Mouse (Mus musculus): ENCODE results near the gene Akt3. TPM values are rescaled to one million over a fixed set of nuclear protein-coding genes. Genes with fewer than 3 reads are reported as not detected.

Gene Akt3
- polyA plus RNA-seq, 1 experiment from 2014 or later: 4.0 TPM

GRCm38 (mm10) chr1:177013776-177014175 lies 244.2 kb downstream of the Akt3 start:
- Histone ChIP-seq H3K9me3 (ENCODE audit: low read length) (no peaks in the 10 kb centered on the region), H3K9ac (replicated peaks; ENCODE audit: low read depth) (no peak overlapping the region), H3K4me3 (ENCODE audit: low read depth, low read length) (no peak overlapping the region), H3K4me1 (ENCODE audit: insufficient read depth, low read depth, low read length) (peaks cover 8% of the 10 kb centered on the region; the same call in 1 of the 2 replicates), H3K4me2 (replicated peaks; ENCODE audit: low read depth, low read length) (no peak overlapping the region), H3K36me3 (ENCODE audit: insufficient read depth, low read length) (no peaks in the 10 kb centered on the region), H3K27ac (ENCODE audit: low read length) (no peak overlapping the region), H3K27me3 (replicated peaks; ENCODE audit: insufficient read depth, low read length) (no peaks in the 10 kb centered on the region)
- no peak for ATAC-seq
- TF ChIP-seq EP300 (IDR thresholded peaks at IDR 0.05): no peak
- no peak for TF ChIP-seq CTCF (IDR thresholded peaks at IDR 0.05)
- no peak for DNase-seq (ENCODE audit: low spot score)
- 66% methylated on average over 3 of the region's 3 CpGs for WGBS

- Histone ChIP-seq H3K4me3 (ENCODE audit: low read depth, low read length) (no peak overlapping the region), H3K4me2 (replicated peaks; ENCODE audit: low read depth, low read length) (no peak overlapping the region), H3K4me1 (ENCODE audit: insufficient read depth, low read depth, low read length) (peaks cover 8% of the 10 kb centered on the region; the same call in 1 of the 2 replicates), H3K27ac (ENCODE audit: low read length) (no peak overlapping the region), H3K27me3 (replicated peaks; ENCODE audit: insufficient read depth, low read length) (no peaks in the 10 kb centered on the region), H3K9me3 (ENCODE audit: low read length) (no peaks in the 10 kb centered on the region), H3K9ac (replicated peaks; ENCODE audit: low read depth) (no peak overlapping the region), H3K36me3 (ENCODE audit: insufficient read depth, low read length) (no peaks in the 10 kb centered on the region)
- 72% methylated on average over 1 of the region's 1 CpGs for WGBS
- DNase-seq (ENCODE audit: low spot score): no peak
- TF ChIP-seq EP300 (IDR thresholded peaks at IDR 0.05) (no peak), CTCF (IDR thresholded peaks at IDR 0.05) (no peak)
- ATAC-seq: no peak
Measured at GRCm38 (mm10) chr1:177013313-177013712, 244.7 kb downstream of the Akt3 start.

GRCm38 (mm10) chr1:177012774-177013173 lies 245.2 kb downstream of the Akt3 start:
- Histone ChIP-seq H3K27ac (ENCODE audit: low read length) (no peak overlapping the region), H3K9me3 (ENCODE audit: low read length) (no peaks in the 10 kb centered on the region), H3K4me3 (ENCODE audit: low read depth, low read length) (no peak overlapping the region), H3K4me1 (ENCODE audit: insufficient read depth, low read depth, low read length) (peaks cover 8% of the 10 kb centered on the region; the same call in 1 of the 2 replicates), H3K27me3 (replicated peaks; ENCODE audit: insufficient read depth, low read length) (no peaks in the 10 kb centered on the region), H3K36me3 (ENCODE audit: insufficient read depth, low read length) (no peaks in the 10 kb centered on the region), H3K9ac (replicated peaks; ENCODE audit: low read depth) (no peak overlapping the region), H3K4me2 (replicated peaks; ENCODE audit: low read depth, low read length) (no peak overlapping the region)
- WGBS: 82% methylated on average over 3 of the region's 3 CpGs
- DNase-seq (ENCODE audit: low spot score) (no peak), ATAC-seq (no peak)
- TF ChIP-seq EP300 (IDR thresholded peaks at IDR 0.05) (no peak), CTCF (IDR thresholded peaks at IDR 0.05) (no peak)

GRCm38 (mm10) chr1:177011688-177012087 lies 246.3 kb downstream of the Akt3 start:
- WGBS: 78% methylated on average over 13 of the region's 13 CpGs
- Histone ChIP-seq H3K9me3 (ENCODE audit: low read length) (no peaks in the 10 kb centered on the region), H3K27me3 (replicated peaks; ENCODE audit: insufficient read depth, low read length) (no peaks in the 10 kb centered on the region), H3K4me1 (ENCODE audit: insufficient read depth, low read depth, low read length) (peaks cover 8% of the 10 kb centered on the region; the same call in 1 of the 2 replicates), H3K9ac (replicated peaks; ENCODE audit: low read depth) (no peak overlapping the region), H3K27ac (ENCODE audit: low read length) (no peak overlapping the region), H3K4me3 (ENCODE audit: low read depth, low read length) (no peak overlapping the region), H3K36me3 (ENCODE audit: insufficient read depth, low read length) (no peaks in the 10 kb centered on the region), H3K4me2 (replicated peaks; ENCODE audit: low read depth, low read length) (no peak overlapping the region)
- TF ChIP-seq EP300 (IDR thresholded peaks at IDR 0.05): no peak
- TF ChIP-seq CTCF (IDR thresholded peaks at IDR 0.05): no peak
- DNase-seq (ENCODE audit: low spot score) (no peak), ATAC-seq (no peak)

- Histone ChIP-seq H3K4me1 (ENCODE audit: insufficient read depth, low read depth, low read length) (peaks cover 8% of the 10 kb centered on the region; the same call in 1 of the 2 replicates), H3K36me3 (ENCODE audit: insufficient read depth, low read length) (no peaks in the 10 kb centered on the region), H3K4me2 (replicated peaks; ENCODE audit: low read depth, low read length) (no peak overlapping the region), H3K27me3 (replicated peaks; ENCODE audit: insufficient read depth, low read length) (no peaks in the 10 kb centered on the region), H3K9ac (replicated peaks; ENCODE audit: low read depth) (no peak overlapping the region), H3K27ac (ENCODE audit: low read length) (no peak overlapping the region), H3K4me3 (ENCODE audit: low read depth, low read length) (no peak overlapping the region), H3K9me3 (ENCODE audit: low read length) (no peaks in the 10 kb centered on the region)
- DNase-seq (ENCODE audit: low spot score) (no peak), ATAC-seq (no peak)
- TF ChIP-seq EP300 (IDR thresholded peaks at IDR 0.05) (no peak), CTCF (IDR thresholded peaks at IDR 0.05) (no peak)
- WGBS: 70% methylated on average over 6 of the region's 6 CpGs
Measured at GRCm38 (mm10) chr1:177010607-177011302, 247.2 kb downstream of the Akt3 start.

- 63% methylated on average over 3 of the region's 3 CpGs for WGBS
- TF ChIP-seq EP300 (IDR thresholded peaks at IDR 0.05) (no peak), CTCF (IDR thresholded peaks at IDR 0.05) (no peak)
Measured at GRCm38 (mm10) chr1:177010041-177010440, 248.0 kb downstream of the Akt3 start.

More at GRCm38 (mm10) chr1:177010041-177010440, 248.0 kb downstream of the Akt3 start:
- Histone ChIP-seq H3K4me2 (replicated peaks; ENCODE audit: low read depth, low read length) (no peak overlapping the region), H3K27ac (ENCODE audit: low read length) (no peak overlapping the region), H3K36me3 (ENCODE audit: insufficient read depth, low read length) (no peaks in the 10 kb centered on the region), H3K9ac (replicated peaks; ENCODE audit: low read depth) (no peak overlapping the region), H3K4me3 (ENCODE audit: low read depth, low read length) (no peak overlapping the region), H3K4me1 (ENCODE audit: insufficient read depth, low read depth, low read length) (peaks cover 8% of the 10 kb centered on the region; the same call in 1 of the 2 replicates), H3K27me3 (replicated peaks; ENCODE audit: insufficient read depth, low read length) (no peaks in the 10 kb centered on the region), H3K9me3 (ENCODE audit: low read length) (no peaks in the 10 kb centered on the region)
- ATAC-seq (no peak), DNase-seq (ENCODE audit: low spot score) (no peak)
